Mouse (Mus musculus) hindbrain, embryonic 11.5 days (tissue): ENCODE measurements around the gene Lhfp. TPM values are rescaled to one million over a fixed set of nuclear protein-coding genes. Genes with fewer than 3 reads are reported as not detected.
"Not testable (repeated sequence)": the region's sequence is repeated elsewhere in the genome, so short reads cannot be mapped to it uniquely, and the experiment has no call there.

ENCODE experiments used
- ATAC-seq: fragments of 200-750 bp; cut with Nextera tagmentation; 2 replicates; pipeline ENCODE4 v1.8.0; 2017; ENCODE audit warnings: mild to moderate bottlenecking, moderate TSS enrichment, moderate library complexity; ENCODE audit not compliant: low FRiP score
- DNase-seq: peaks from one replicate; pipeline ENCODE4 v3.0.0-alpha.2; 2015; ENCODE audit warnings: low spot score
- H3K27ac ChIP-seq: fragments of 300-500 bp; sonication (generic); 2 replicates; pipeline ENCODE4 v1.5.1; 2014; ENCODE audit warnings: mild to moderate bottlenecking, low read depth, low read length
- H3K27me3 ChIP-seq: fragments of 300-500 bp; sonication (generic); 2 replicates; pipeline ENCODE4 v1.6.1; 2014; ENCODE audit warnings: mild to moderate bottlenecking, low read length, moderate library complexity, mixed read lengths; ENCODE audit not compliant: control insufficient read depth, insufficient read depth
- H3K36me3 ChIP-seq: fragments of 300-500 bp; sonication (generic); 2 replicates; pipeline ENCODE4 v1.6.1; 2014; ENCODE audit warnings: mild to moderate bottlenecking, low read length, moderate library complexity, mixed read lengths; ENCODE audit not compliant: control insufficient read depth, insufficient read depth
- H3K4me1 ChIP-seq: fragments of 300-500 bp; sonication (generic); replicated peaks from 2 replicates; pipeline ENCODE4 v1.6.1; 2014; ENCODE audit warnings: low read length, mixed read lengths; ENCODE audit not compliant: control insufficient read depth, insufficient read depth
- H3K4me2 ChIP-seq: fragments of 300-500 bp; sonication (generic); replicated peaks from 2 replicates; pipeline ENCODE4 v1.6.1; 2014; ENCODE audit warnings: mild to moderate bottlenecking, low read depth, low read length
- H3K4me3 ChIP-seq: fragments of 300-500 bp; sonication (generic); 2 replicates; pipeline ENCODE4 v1.5.1; 2014; ENCODE audit warnings: low read depth, low read length
- H3K9ac ChIP-seq: fragments of 300-500 bp; sonication (generic); 2 replicates; pipeline ENCODE4 v1.6.1; 2014; ENCODE audit warnings: low read depth, low read length
- H3K9me3 ChIP-seq: fragments of 300-500 bp; sonication (generic); 2 replicates; pipeline ENCODE4 v1.6.1; 2016; ENCODE audit warnings: low read length; ENCODE audit not compliant: control insufficient read depth
- WGBS: fragments of 180-500 bp; shearing (Covaris S2); extraction: QIAGEN DNeasy Blood & Tissue Kit; methylation state at CpG from one replicate; pipeline ENCODE4 v1.1.7; 2014; 5-methylcytosine and 5-hydroxymethylcytosine counted together
- polyA plus RNA-seq: library from polyadenylated mRNA; unstranded; fragments of >200 nt; fragmentation: Nextera tagmentation; extraction: Ambion mirVana; gene quantifications from 2 replicates; pipeline ENCODE4 v1.2.1, GENCODE M21; 2014

Lhfp gene
- polyA plus RNA-seq, 1 experiment from 2014 or later = 45.2 TPM

GRCm38 (mm10) chr3:53273220-53273619 is 231.9 kb downstream of the Lhfp start:
- Histone ChIP-seq H3K27me3 (no peaks in the 10 kb centered on the region), H3K4me2 (no peak overlapping the region), H3K27ac (no peak overlapping the region), H3K4me3 (no peak overlapping the region), H3K9ac (no peak overlapping the region), H3K36me3 (no peaks in the 10 kb centered on the region), H3K9me3 (no peaks in the 10 kb centered on the region), H3K4me1 (no peaks in the 10 kb centered on the region)
- DNase-seq (no peak), ATAC-seq (no peak)
- 89% methylated on average over 3 of the region's 3 CpGs for WGBS

GRCm38 (mm10) chr3:53277993-53278392 is 236.7 kb downstream of the Lhfp start:
- no peaks in the 10 kb centered on the region for H3K27me3 ChIP-seq
- H3K36me3 ChIP-seq = no peaks in the 10 kb centered on the region
- ATAC-seq (no peak), DNase-seq (no peak)
- no peak overlapping the region for H3K9ac ChIP-seq
- no peak overlapping the region for H3K4me3 ChIP-seq
- H3K9me3 ChIP-seq = no peaks in the 10 kb centered on the region
- H3K4me2 ChIP-seq = no peak overlapping the region
- WGBS = 79% methylated on average over 2 of the region's 2 CpGs
- no peaks in the 10 kb centered on the region for H3K4me1 ChIP-seq
- H3K27ac ChIP-seq = no peak overlapping the region

GRCm38 (mm10) chr3:53282005-53282404 is 240.7 kb downstream of the Lhfp start:
- H3K27me3 ChIP-seq, H3K4me3 ChIP-seq, H3K27ac ChIP-seq, H3K36me3 ChIP-seq, H3K4me2 ChIP-seq, ATAC-seq, DNase-seq, H3K9me3 ChIP-seq, H3K9ac ChIP-seq, H3K4me1 ChIP-seq: not testable (repeated sequence)
- 77% methylated on average over 2 of the region's 3 CpGs for WGBS

GRCm38 (mm10) chr3:53284023-53284422 is 242.7 kb downstream of the Lhfp start:
- no peak overlapping the region for H3K27ac ChIP-seq
- no peak overlapping the region for H3K4me3 ChIP-seq
- no peak overlapping the region for H3K4me2 ChIP-seq
- DNase-seq (no peak), ATAC-seq (no peak)
- WGBS = 92% methylated on average over 5 of the region's 5 CpGs
- no peaks in the 10 kb centered on the region; the same call in 1 of the 2 replicates for H3K9me3 ChIP-seq
- H3K27me3 ChIP-seq = no peaks in the 10 kb centered on the region
- H3K4me1 ChIP-seq = no peaks in the 10 kb centered on the region
- H3K36me3 ChIP-seq = no peaks in the 10 kb centered on the region
- H3K9ac ChIP-seq = no peak overlapping the region

GRCm38 (mm10) chr3:53284471-53285177 is 243.3 kb downstream of the Lhfp start:
- ATAC-seq = no peak
- Histone ChIP-seq H3K9me3 (no peaks in the 10 kb centered on the region; the same call in 1 of the 2 replicates), H3K9ac (no peak overlapping the region), H3K27me3 (no peaks in the 10 kb centered on the region), H3K4me1 (no peaks in the 10 kb centered on the region), H3K27ac (no peak overlapping the region), H3K36me3 (no peaks in the 10 kb centered on the region), H3K4me3 (no peak overlapping the region), H3K4me2 (no peak overlapping the region)
- no peak for DNase-seq
- WGBS = 83% methylated on average over 13 of the region's 13 CpGs

- ATAC-seq = no peak
- no peaks in the 10 kb centered on the region; the same call in 1 of the 2 replicates for H3K9me3 ChIP-seq
- H3K36me3 ChIP-seq = no peaks in the 10 kb centered on the region
- no peak overlapping the region for H3K27ac ChIP-seq
- DNase-seq = no peak
- 60% methylated on average over 9 of the region's 9 CpGs for WGBS
- H3K4me1 ChIP-seq = no peaks in the 10 kb centered on the region
- H3K27me3 ChIP-seq = no peaks in the 10 kb centered on the region
- H3K4me3 ChIP-seq = no peak overlapping the region
- H3K4me2 ChIP-seq = no peak overlapping the region
- no peak overlapping the region for H3K9ac ChIP-seq
Observed at GRCm38 (mm10) chr3:53288662-53289061, 247.3 kb downstream of the Lhfp start.

GRCm38 (mm10) chr3:53289589-53290219 is 248.4 kb downstream of the Lhfp start:
- H3K4me2 ChIP-seq = no peak overlapping the region
- no peaks in the 10 kb centered on the region for H3K9me3 ChIP-seq
- WGBS = 89% methylated on average over 14 of the region's 14 CpGs
- H3K36me3 ChIP-seq = no peaks in the 10 kb centered on the region
- no peaks in the 10 kb centered on the region for H3K27me3 ChIP-seq
- H3K4me3 ChIP-seq = no peak overlapping the region
- H3K4me1 ChIP-seq = 0 out of 2 replicates have a peak, but pooled peaks cover under 1% of the 10 kb centered on the region
- DNase-seq = no peak
- ATAC-seq = no peak
- H3K27ac ChIP-seq = no peak overlapping the region
- no peak overlapping the region for H3K9ac ChIP-seq

GRCm38 (mm10) chr3:53291185-53291584 is 249.9 kb downstream of the Lhfp start:
- no peaks in the 10 kb centered on the region for H3K27me3 ChIP-seq
- 100% methylated on average over 3 of the region's 3 CpGs for WGBS
- H3K4me1 ChIP-seq = 0 out of 2 replicates have a peak, but pooled peaks cover 3% of the 10 kb centered on the region
- no peaks in the 10 kb centered on the region for H3K36me3 ChIP-seq
- no peak for DNase-seq
- H3K4me3 ChIP-seq = no peak overlapping the region
- H3K4me2 ChIP-seq = no peak overlapping the region
- H3K9me3 ChIP-seq = no peaks in the 10 kb centered on the region
- ATAC-seq = no peak
- H3K9ac ChIP-seq = no peak overlapping the region
- no peak overlapping the region for H3K27ac ChIP-seq

- H3K27me3 ChIP-seq = no peaks in the 10 kb centered on the region
- H3K36me3 ChIP-seq = no peaks in the 10 kb centered on the region
- ATAC-seq = no peak
- no peak overlapping the region for H3K4me3 ChIP-seq
- DNase-seq = no peak
- 0 out of 2 replicates have a peak, but pooled peaks cover 3% of the 10 kb centered on the region for H3K4me1 ChIP-seq
- H3K9me3 ChIP-seq = no peaks in the 10 kb centered on the region
- no peak overlapping the region for H3K4me2 ChIP-seq
- 89% methylated on average over 1 of the region's 1 CpGs for WGBS
- no peak overlapping the region for H3K27ac ChIP-seq
- no peak overlapping the region for H3K9ac ChIP-seq
Observed at GRCm38 (mm10) chr3:53291945-53292344, 250.6 kb downstream of the Lhfp start.
